Mouse (Mus musculus) lung, embryonic 16.5 days (tissue): ENCODE measurements at regions not wholly inside any gene's neighbourhood (a gene's known extent, or its start where the extent isn't known, plus 50 kb on each side); places are given as distances from the start of the nearest gene placed in this dataset.

Source experiments
- ATAC-seq: fragments of 200-750 bp; cut with Nextera tagmentation; 2 replicates; pipeline ENCODE4 v1.8.0; 2017; ENCODE audit warnings: low read depth, mild to moderate bottlenecking, moderate library complexity
- H3K27ac ChIP-seq: fragments of 300-500 bp; sonication (generic); 2 replicates; pipeline ENCODE4 v1.5.1; 2014; ENCODE audit warnings: mild to moderate bottlenecking, control low read depth, low read length
- H3K27me3 ChIP-seq: fragments of 300-500 bp; sonication (generic); 2 replicates; pipeline ENCODE4 v1.6.1; 2014; ENCODE audit warnings: low read depth, low read length, mixed read lengths; ENCODE audit not compliant: control insufficient read depth, insufficient read depth
- H3K36me3 ChIP-seq: fragments of 300-500 bp; sonication (generic); 2 replicates; pipeline ENCODE4 v1.6.1; 2014; ENCODE audit warnings: low read length; ENCODE audit not compliant: control insufficient read depth, insufficient read depth
- H3K4me1 ChIP-seq: fragments of 300-500 bp; sonication (generic); replicated peaks from 2 replicates; pipeline ENCODE4 v1.6.1; 2014; ENCODE audit warnings: low read length, mixed read lengths; ENCODE audit not compliant: control insufficient read depth, insufficient read depth
- H3K4me2 ChIP-seq: fragments of 300-500 bp; sonication (generic); 2 replicates; pipeline ENCODE4 v1.6.1; 2014; ENCODE audit warnings: low read depth, low read length, control low read depth
- H3K4me3 ChIP-seq: fragments of 300-500 bp; sonication (generic); 2 replicates; pipeline ENCODE4 v1.5.1; 2014; ENCODE audit warnings: mild to moderate bottlenecking, low read length, control low read depth
- H3K9ac ChIP-seq: fragments of 300-500 bp; sonication (generic); 2 replicates; pipeline ENCODE4 v1.6.1; 2014; ENCODE audit warnings: low read length, control low read depth
- H3K9me3 ChIP-seq: fragments of 300-500 bp; sonication (generic); 2 replicates; pipeline ENCODE4 v1.6.1; 2016; ENCODE audit warnings: low read length; ENCODE audit not compliant: control insufficient read depth
- WGBS: fragments of 180-500 bp; shearing (Covaris S2); extraction: QIAGEN DNeasy Blood & Tissue Kit; methylation state at CpG from one replicate; pipeline ENCODE4 v1.1.7; 2014; 5-methylcytosine and 5-hydroxymethylcytosine counted together

- Histone ChIP-seq H3K4me1 (no peaks in the 10 kb centered on the region), H3K9ac (no peak overlapping the region), H3K27ac (no peak overlapping the region), H3K4me3 (no peak overlapping the region), H3K27me3 (no peaks in the 10 kb centered on the region), H3K4me2 (no peak overlapping the region), H3K36me3 (no peaks in the 10 kb centered on the region), H3K9me3 (no peaks in the 10 kb centered on the region)
- WGBS: 51% methylated on average over 1 of the region's 1 CpGs
- no peak for ATAC-seq
Measured at GRCm38 (mm10) chr2:179070346-179070745, 371.9 kb upstream of the Cdh4 start.

GRCm38 (mm10) chr2:179080462-179081274, 361.6 kb upstream of the Cdh4 start:
- H3K36me3 ChIP-seq: no peaks in the 10 kb centered on the region
- H3K27ac ChIP-seq: no peak overlapping the region
- WGBS: 63% methylated on average over 13 of the region's 13 CpGs

GRCm38 (mm10) chr2:179086915-179087314, 355.3 kb upstream of the Cdh4 start:
- ATAC-seq: no peak
- Histone ChIP-seq H3K27ac (no peak overlapping the region), H3K4me1 (no peaks in the 10 kb centered on the region), H3K9ac (no peak overlapping the region), H3K27me3 (no peaks in the 10 kb centered on the region), H3K9me3 (no peaks in the 10 kb centered on the region), H3K4me2 (no peak overlapping the region), H3K4me3 (no peak overlapping the region), H3K36me3 (no peaks in the 10 kb centered on the region)
- WGBS: 83% methylated on average over 9 of the region's 9 CpGs

More at GRCm38 (mm10) chr2:179080462-179081274, 361.6 kb upstream of the Cdh4 start:
- no peak overlapping the region for H3K4me3 ChIP-seq
- no peak overlapping the region for H3K9ac ChIP-seq
- no peaks in the 10 kb centered on the region for H3K9me3 ChIP-seq
- no peak for ATAC-seq
- no peak overlapping the region for H3K4me2 ChIP-seq
- no peaks in the 10 kb centered on the region for H3K27me3 ChIP-seq
- no peaks in the 10 kb centered on the region for H3K4me1 ChIP-seq

- Histone ChIP-seq H3K9me3 (no peaks in the 10 kb centered on the region), H3K4me3 (no peak overlapping the region), H3K9ac (no peak overlapping the region), H3K4me1 (no peaks in the 10 kb centered on the region), H3K36me3 (no peaks in the 10 kb centered on the region), H3K27me3 (no peaks in the 10 kb centered on the region), H3K27ac (no peak overlapping the region), H3K4me2 (no peak overlapping the region)
- WGBS: 70% methylated on average over 3 of the region's 3 CpGs
- no peak for ATAC-seq
Measured at GRCm38 (mm10) chr2:179091480-179091879, 350.8 kb upstream of the Cdh4 start.

GRCm38 (mm10) chr2:179093996-179094395, 348.2 kb upstream of the Cdh4 start:
- H3K4me3 ChIP-seq: no peak overlapping the region
- H3K9me3 ChIP-seq: no peaks in the 10 kb centered on the region
- no peak overlapping the region for H3K9ac ChIP-seq
- 77% methylated on average over 11 of the region's 11 CpGs for whole genome bisulfite sequencing
- H3K36me3 ChIP-seq: no peaks in the 10 kb centered on the region
- no peak overlapping the region for H3K27ac ChIP-seq
- no peaks in the 10 kb centered on the region for H3K4me1 ChIP-seq
- H3K4me2 ChIP-seq: no peak overlapping the region
- H3K27me3 ChIP-seq: no peaks in the 10 kb centered on the region
- no peak for ATAC-seq

- Histone ChIP-seq H3K4me1 (no peaks in the 10 kb centered on the region), H3K36me3 (no peaks in the 10 kb centered on the region), H3K4me3 (no peak overlapping the region), H3K27me3 (no peaks in the 10 kb centered on the region), H3K9me3 (no peaks in the 10 kb centered on the region), H3K4me2 (no peak overlapping the region), H3K9ac (no peak overlapping the region), H3K27ac (no peak overlapping the region)
- no peak for ATAC-seq
- 78% methylated on average over 3 of the region's 3 CpGs for WGBS
Measured at GRCm38 (mm10) chr2:179095981-179096380, 346.2 kb upstream of the Cdh4 start.

GRCm38 (mm10) chr2:179096861-179097260, 345.4 kb upstream of the Cdh4 start:
- no peak for ATAC-seq
- 67% methylated on average over 4 of the region's 4 CpGs for WGBS
- H3K27me3 ChIP-seq: no peaks in the 10 kb centered on the region

GRCm38 (mm10) chr2:179099783-179100182, 342.4 kb upstream of the Cdh4 start:
- H3K4me2 ChIP-seq: no peak overlapping the region
- H3K4me3 ChIP-seq: no peak overlapping the region
- H3K9me3 ChIP-seq: no peaks in the 10 kb centered on the region
- 80% methylated on average over 1 of the region's 1 CpGs for WGBS
- no peaks in the 10 kb centered on the region for H3K36me3 ChIP-seq
- no peaks in the 10 kb centered on the region for H3K27me3 ChIP-seq
- no peak overlapping the region for H3K9ac ChIP-seq
- H3K4me1 ChIP-seq: no peaks in the 10 kb centered on the region
- no peak overlapping the region for H3K27ac ChIP-seq
- ATAC-seq: no peak

More at GRCm38 (mm10) chr2:179096861-179097260, 345.4 kb upstream of the Cdh4 start:
- H3K4me1 ChIP-seq: no peaks in the 10 kb centered on the region
- H3K9me3 ChIP-seq: no peaks in the 10 kb centered on the region
- H3K4me3 ChIP-seq: no peak overlapping the region
- H3K9ac ChIP-seq: no peak overlapping the region
- no peak overlapping the region for H3K4me2 ChIP-seq
- no peak overlapping the region for H3K27ac ChIP-seq
- no peaks in the 10 kb centered on the region for H3K36me3 ChIP-seq

GRCm38 (mm10) chr2:179103114-179103513, 339.1 kb upstream of the Cdh4 start:
- Histone ChIP-seq H3K36me3 (no peaks in the 10 kb centered on the region), H3K9me3 (no peaks in the 10 kb centered on the region), H3K27me3 (no peaks in the 10 kb centered on the region), H3K4me3 (no peak overlapping the region), H3K27ac (no peak overlapping the region), H3K4me1 (no peaks in the 10 kb centered on the region), H3K4me2 (no peak overlapping the region), H3K9ac (no peak overlapping the region)
- ATAC-seq: no peak
- 67% methylated on average over 1 of the region's 1 CpGs for WGBS
